Mouse (Mus musculus): ENCODE data around the gene Jam3. TPM values are rescaled to one million over a fixed set of nuclear protein-coding genes. Genes with fewer than 3 reads are reported as not detected.

Gene Jam3
- polyA plus RNA-seq, 1 experiment from 2014 or later: 1.5 TPM

DNA sequence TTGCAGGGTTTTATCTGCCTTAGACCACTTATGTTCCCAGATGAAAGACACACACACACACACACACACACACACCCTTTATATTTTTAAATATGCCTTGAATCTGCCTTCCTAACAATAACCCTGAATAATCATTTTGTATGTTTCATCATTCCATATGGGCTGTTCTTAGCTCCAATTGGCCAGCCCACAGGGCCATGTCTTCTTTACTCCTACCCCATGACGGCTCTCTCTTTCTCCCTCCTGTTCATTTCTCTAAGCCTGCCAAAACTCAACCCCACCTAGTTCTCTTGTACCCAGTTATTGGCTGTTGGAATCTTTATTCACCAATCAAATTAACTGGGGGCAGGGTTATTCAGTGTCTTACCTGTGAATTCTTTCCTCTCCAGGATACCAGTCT, 65.1 kb downstream of the Jam3 start:
- no peak overlapping the region for H3K4me3 ChIP-seq (ENCODE audit: low read depth, low read length)
- H3K4me1 ChIP-seq (ENCODE audit: insufficient read depth): no peaks in the 10 kb centered on the region
- no peak overlapping the region for H3K4me2 ChIP-seq (ENCODE audit: low read depth, low read length)
- H3K36me3 ChIP-seq (replicated peaks; ENCODE audit: insufficient read depth, low read length): peaks cover 89% of the 10 kb centered on the region
- no peaks in the 10 kb centered on the region for H3K9me3 ChIP-seq (ENCODE audit: low read length)
- no peak overlapping the region for H3K27ac ChIP-seq (ENCODE audit: low read depth)
- ATAC-seq (no peak), DNase-seq (no peak)
- no peak overlapping the region for H3K9ac ChIP-seq (replicated peaks)
- TF ChIP-seq CTCF (IDR thresholded peaks at IDR 0.05; ENCODE audit: low read depth) (no peak), EP300 (IDR thresholded peaks at IDR 0.05; ENCODE audit: low read depth) (no peak)
- H3K27me3 ChIP-seq (ENCODE audit: insufficient read depth, low read length): no peaks in the 10 kb centered on the region
- WGBS (ENCODE audit: insufficient replicate concordance): 93% methylated on average over 1 of the region's 1 CpGs

DNA sequence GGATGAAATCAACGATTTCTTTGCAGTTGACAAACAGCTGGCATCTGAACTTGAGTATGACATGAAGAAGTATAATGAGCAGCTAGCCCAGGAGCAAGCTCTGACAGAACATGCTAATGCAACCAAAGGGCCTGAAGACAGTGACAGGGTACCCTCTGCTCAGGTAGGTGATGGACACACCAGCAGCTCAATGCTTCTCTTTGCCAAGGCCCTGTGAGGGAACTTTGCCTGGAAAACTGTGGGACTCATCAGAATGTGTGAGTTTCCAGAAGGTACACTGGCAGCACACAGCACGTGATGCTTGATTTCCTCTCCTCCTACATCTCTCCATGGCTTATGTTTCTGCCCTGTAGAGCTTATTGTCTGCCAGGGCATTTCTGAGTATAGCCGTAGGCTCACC, 67.8 kb downstream of the Jam3 start:
- no peaks in the 10 kb centered on the region for H3K27me3 ChIP-seq (ENCODE audit: insufficient read depth, low read length)
- TF ChIP-seq EP300 (IDR thresholded peaks at IDR 0.05; ENCODE audit: low read depth) (no peak), CTCF (IDR thresholded peaks at IDR 0.05; ENCODE audit: low read depth) (no peak)

GRCm38 (mm10) chr9:27086256-27086655, 69.0 kb downstream of the Jam3 start:
- WGBS (ENCODE audit: insufficient replicate concordance): 66% methylated on average over 5 of the region's 5 CpGs
- Histone ChIP-seq H3K36me3 (replicated peaks; ENCODE audit: insufficient read depth, low read length) (peaks cover 89% of the 10 kb centered on the region), H3K4me2 (ENCODE audit: low read depth, low read length) (no peak overlapping the region), H3K9me3 (ENCODE audit: low read length) (no peaks in the 10 kb centered on the region), H3K4me3 (ENCODE audit: low read depth, low read length) (no peak overlapping the region), H3K4me1 (ENCODE audit: insufficient read depth) (no peaks in the 10 kb centered on the region), H3K9ac (replicated peaks) (no peak overlapping the region), H3K27me3 (ENCODE audit: insufficient read depth, low read length) (no peaks in the 10 kb centered on the region), H3K27ac (ENCODE audit: low read depth) (no peak overlapping the region)
- ATAC-seq: no peak
- TF ChIP-seq EP300 (IDR thresholded peaks at IDR 0.05; ENCODE audit: low read depth) (no peak), CTCF (IDR thresholded peaks at IDR 0.05; ENCODE audit: low read depth) (no peak)
- no peak for DNase-seq

More for the DNA sequence above, 67.8 kb downstream of the Jam3 start:
- Histone ChIP-seq H3K4me1 (ENCODE audit: insufficient read depth) (no peaks in the 10 kb centered on the region), H3K4me2 (ENCODE audit: low read depth, low read length) (no peak overlapping the region), H3K4me3 (ENCODE audit: low read depth, low read length) (no peak overlapping the region), H3K27ac (ENCODE audit: low read depth) (no peak overlapping the region), H3K36me3 (replicated peaks; ENCODE audit: insufficient read depth, low read length) (peaks cover 95% of the 10 kb centered on the region), H3K9ac (replicated peaks) (no peak overlapping the region), H3K9me3 (ENCODE audit: low read length) (no peaks in the 10 kb centered on the region)
- no peak for ATAC-seq
- 78% methylated on average over 3 of the region's 3 CpGs for WGBS (ENCODE audit: insufficient replicate concordance)
- no peak for DNase-seq

- ATAC-seq (no peak), DNase-seq (no peak)
- no peak overlapping the region for H3K27ac ChIP-seq (ENCODE audit: low read depth)
- peaks cover 62% of the 10 kb centered on the region for H3K36me3 ChIP-seq (replicated peaks; ENCODE audit: insufficient read depth, low read length)
- no peak overlapping the region for H3K9ac ChIP-seq (replicated peaks)
- H3K4me3 ChIP-seq (ENCODE audit: low read depth, low read length): no peak overlapping the region
- H3K4me2 ChIP-seq (ENCODE audit: low read depth, low read length): no peak overlapping the region
- no peaks in the 10 kb centered on the region for H3K9me3 ChIP-seq (ENCODE audit: low read length)
- no peaks in the 10 kb centered on the region for H3K4me1 ChIP-seq (ENCODE audit: insufficient read depth)
- no peaks in the 10 kb centered on the region for H3K27me3 ChIP-seq (ENCODE audit: insufficient read depth, low read length)
- no peak for TF ChIP-seq EP300 (IDR thresholded peaks at IDR 0.05; ENCODE audit: low read depth)
- TF ChIP-seq CTCF (IDR thresholded peaks at IDR 0.05; ENCODE audit: low read depth): no peak
These were observed 79.4 kb downstream of the Jam3 start for GRCm38 (mm10) chr9:27075812-27076211.

- 68% methylated on average over 1 of the region's 1 CpGs for WGBS (ENCODE audit: insufficient replicate concordance)
- Histone ChIP-seq H3K4me3 (ENCODE audit: low read depth, low read length) (no peak overlapping the region), H3K27me3 (ENCODE audit: insufficient read depth, low read length) (no peaks in the 10 kb centered on the region), H3K9ac (replicated peaks) (no peak overlapping the region), H3K9me3 (ENCODE audit: low read length) (no peaks in the 10 kb centered on the region), H3K27ac (ENCODE audit: low read depth) (no peak overlapping the region), H3K4me1 (ENCODE audit: insufficient read depth) (no peaks in the 10 kb centered on the region), H3K4me2 (ENCODE audit: low read depth, low read length) (no peak overlapping the region), H3K36me3 (replicated peaks; ENCODE audit: insufficient read depth, low read length) (peaks cover 68% of the 10 kb centered on the region)
- TF ChIP-seq CTCF (IDR thresholded peaks at IDR 0.05; ENCODE audit: low read depth) (0 out of 2 replicates have a peak, but pooled peaks have one; percentile 34), EP300 (IDR thresholded peaks at IDR 0.05; ENCODE audit: low read depth) (no peak)
- DNase-seq (no peak), ATAC-seq (no peak)
These were observed 80.5 kb downstream of the Jam3 start for GRCm38 (mm10) chr9:27074677-27075076.

DNA sequence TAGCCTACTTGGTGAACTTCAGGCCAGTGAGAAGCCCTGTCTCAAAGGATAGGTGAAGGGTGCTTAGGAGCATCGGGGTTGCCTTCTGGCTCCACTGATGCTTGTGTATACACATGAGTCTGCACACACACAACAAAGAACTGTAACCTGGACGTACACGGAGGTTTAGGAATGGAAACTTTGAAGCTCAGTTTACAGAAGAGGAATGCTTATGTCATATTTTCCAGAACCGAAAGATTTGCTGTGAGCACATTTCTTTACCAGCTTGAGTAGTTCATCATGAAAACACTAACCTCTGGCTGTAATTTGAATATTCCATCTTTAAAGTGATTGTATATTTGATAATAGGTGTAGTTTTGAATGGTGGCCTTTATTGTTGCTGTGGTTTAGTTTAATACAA, 84.3 kb downstream of the Jam3 start:
- no peaks in the 10 kb centered on the region for H3K27me3 ChIP-seq (ENCODE audit: insufficient read depth, low read length)
- peaks cover 83% of the 10 kb centered on the region for H3K36me3 ChIP-seq (replicated peaks; ENCODE audit: insufficient read depth, low read length)
- H3K9ac ChIP-seq (replicated peaks): no peak overlapping the region
- WGBS (ENCODE audit: insufficient replicate concordance): 90% methylated on average over 4 of the region's 4 CpGs
- no peak overlapping the region for H3K27ac ChIP-seq (ENCODE audit: low read depth)
- TF ChIP-seq EP300 (IDR thresholded peaks at IDR 0.05; ENCODE audit: low read depth): no peak
- no peak for TF ChIP-seq CTCF (IDR thresholded peaks at IDR 0.05; ENCODE audit: low read depth)
- H3K4me2 ChIP-seq (ENCODE audit: low read depth, low read length): no peak overlapping the region
- no peak for ATAC-seq
- no peak for DNase-seq
- H3K4me3 ChIP-seq (ENCODE audit: low read depth, low read length): no peak overlapping the region
- no peaks in the 10 kb centered on the region for H3K4me1 ChIP-seq (ENCODE audit: insufficient read depth)
- H3K9me3 ChIP-seq (ENCODE audit: low read length): no peaks in the 10 kb centered on the region

DNA sequence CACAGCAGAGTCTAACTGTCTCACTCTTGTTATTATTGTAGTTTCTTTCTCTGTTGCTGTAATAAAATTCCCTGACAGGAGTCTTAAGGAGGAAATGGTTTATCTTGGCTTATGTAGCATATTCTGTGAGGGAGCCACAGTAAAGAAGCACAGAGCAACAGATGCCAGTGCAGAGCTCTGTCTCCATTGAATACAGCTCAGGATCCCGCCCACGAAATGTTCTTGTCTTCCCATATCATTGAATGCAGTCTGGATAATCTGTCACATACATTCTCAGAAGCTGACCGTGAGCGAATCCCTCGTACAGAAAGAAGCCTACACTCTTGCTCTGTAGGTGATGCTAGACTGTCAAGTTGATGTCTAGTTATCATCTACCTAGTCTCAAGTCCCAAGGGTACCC, 96.9 kb downstream of the Jam3 start:
- H3K4me3 ChIP-seq (ENCODE audit: low read depth, low read length): no peak overlapping the region
- H3K9me3 ChIP-seq (ENCODE audit: low read length): no peaks in the 10 kb centered on the region
- ATAC-seq (no peak), DNase-seq (no peak)
- H3K27ac ChIP-seq (ENCODE audit: low read depth): no peak overlapping the region
- H3K36me3 ChIP-seq (replicated peaks; ENCODE audit: insufficient read depth, low read length): peaks cover 83% of the 10 kb centered on the region
- H3K4me1 ChIP-seq (ENCODE audit: insufficient read depth): no peaks in the 10 kb centered on the region
- WGBS (ENCODE audit: insufficient replicate concordance): 90% methylated on average over 5 of the region's 5 CpGs
- no peak overlapping the region for H3K4me2 ChIP-seq (ENCODE audit: low read depth, low read length)
- H3K27me3 ChIP-seq (ENCODE audit: insufficient read depth, low read length): no peaks in the 10 kb centered on the region
- TF ChIP-seq CTCF (IDR thresholded peaks at IDR 0.05; ENCODE audit: low read depth): no peak
- no peak for TF ChIP-seq EP300 (IDR thresholded peaks at IDR 0.05; ENCODE audit: low read depth)
- H3K9ac ChIP-seq (replicated peaks): no peak overlapping the region
